Mouse (Mus musculus) MEL (cell line): ENCODE results near the gene Gm4756. TPM values are rescaled to one million over a fixed set of nuclear protein-coding genes. Genes with fewer than 3 reads are reported as not detected.
A peak's percentile ranks its signal among the peaks of the same experiment; 100 is the strongest.

Source experiments
- DNase-seq: peaks from one replicate; pipeline ENCODE4 v3.0.0; 2011; ENCODE audit warnings: low read depth, low spot score
- H3K27ac ChIP-seq: 2 replicates; pipeline ENCODE4 v1.5.1; 2012; ENCODE audit warnings: low read depth, mild to moderate bottlenecking, control low read depth, low read length, moderate library complexity; ENCODE audit not compliant: control insufficient read depth
- H3K27me3 ChIP-seq, 2 experiments: fragments of 150-350 bp in 1 of 2; sonication (generic) in 1 of 2; 2 replicates each; pipeline ENCODE4 v1.6.1; 2012; ENCODE audit warnings: low read length in 2 of 2, mild to moderate bottlenecking in 2 of 2, improper control_type of control experiment in 1 of 2, moderate library complexity in 1 of 2; ENCODE audit not compliant: insufficient read depth in 2 of 2, control insufficient read depth in 1 of 2
- H3K36me3 ChIP-seq, 2 experiments: 2 replicates each; pipeline ENCODE4 v1.6.1; 2012 to 2014; ENCODE audit warnings: low read length in 2 of 2, improper control_type of control experiment in 1 of 2, inconsistent platforms in 1 of 2, mild to moderate bottlenecking in 1 of 2; ENCODE audit not compliant: insufficient read depth in 2 of 2, control insufficient read depth in 1 of 2
- H3K4me1 ChIP-seq, 2 experiments: fragments of 150-350 bp in 1 of 2; sonication (generic) in 1 of 2; 2 replicates each; pipeline ENCODE4 v1.6.1; 2012; ENCODE audit warnings: low read length in 2 of 2, improper control_type of control experiment in 1 of 2, mild to moderate bottlenecking in 1 of 2; ENCODE audit not compliant: insufficient read depth in 2 of 2, control insufficient read depth in 1 of 2
- H3K4me3 ChIP-seq, 2 experiments: fragments of 150-350 bp in 1 of 2; sonication (generic) in 1 of 2; 2 replicates each; pipeline ENCODE4 v1.5.1; 2012; ENCODE audit warnings: low read depth in 2 of 2, low read length in 2 of 2, mild to moderate bottlenecking in 2 of 2, moderate library complexity in 2 of 2, control low read depth in 1 of 2, improper control_type of control experiment in 1 of 2; ENCODE audit not compliant: control insufficient read depth in 1 of 2, insufficient read depth in 1 of 2
- H3K79me2 ChIP-seq: 2 replicates; pipeline ENCODE4 v1.6.1; 2012; ENCODE audit warnings: mild to moderate bottlenecking, low read length, moderate library complexity; ENCODE audit not compliant: control insufficient read depth, poor library complexity, insufficient read depth
- H3K9ac ChIP-seq: 2 replicates; pipeline ENCODE4 v1.6.1; 2012; ENCODE audit warnings: low read depth, mild to moderate bottlenecking, control low read depth, low read length, moderate library complexity; ENCODE audit not compliant: control insufficient read depth, poor library complexity, severe bottlenecking
- H3K9me3 ChIP-seq: fragments of 150-350 bp; sonication (generic); replicated peaks from 2 replicates; pipeline ENCODE4 v1.6.1; 2012; ENCODE audit warnings: mild to moderate bottlenecking, low read length, improper control_type of control experiment, moderate library complexity; ENCODE audit not compliant: insufficient read depth
- BHLHE40 ChIP-seq: IDR thresholded peaks from 2 replicates; pipeline ENCODE4 v1.6.1; 2012; ENCODE audit warnings: low read depth, mild to moderate bottlenecking, inconsistent platforms, low read length, improper control_type of control experiment, borderline replicate concordance
- CHD1 ChIP-seq: IDR thresholded peaks from 2 replicates; pipeline ENCODE4 v1.6.1; 2012; ENCODE audit warnings: low read depth, mild to moderate bottlenecking, inconsistent platforms, low read length, improper control_type of control experiment
- E2F4 ChIP-seq: IDR thresholded peaks from 2 replicates; pipeline ENCODE4 v1.6.1; 2011; ENCODE audit warnings: low read depth, low read length, improper control_type of control experiment, borderline replicate concordance
- ELF1 ChIP-seq: IDR thresholded peaks from 2 replicates; pipeline ENCODE4 v1.6.1; 2014; ENCODE audit warnings: low read depth, mild to moderate bottlenecking, inconsistent platforms, low read length, improper control_type of control experiment, moderate library complexity
- EP300 ChIP-seq, 2 experiments: IDR thresholded peaks; 2 replicates each; pipeline ENCODE4 v1.6.1; 2011; ENCODE audit warnings: improper control_type of control experiment in 2 of 2, low read length in 2 of 2, low read depth in 1 of 2, mild to moderate bottlenecking in 1 of 2
- ETS1 ChIP-seq: IDR thresholded peaks from 2 replicates; pipeline ENCODE4 v1.6.1; 2012; ENCODE audit warnings: low read depth, mild to moderate bottlenecking, inconsistent platforms, low read length, improper control_type of control experiment, moderate library complexity
- GATA1 ChIP-seq: IDR thresholded peaks from 2 replicates; pipeline ENCODE4 v1.6.1; 2011; ENCODE audit warnings: low read depth, low read length, improper control_type of control experiment
- HCFC1 ChIP-seq: IDR thresholded peaks from 2 replicates; pipeline ENCODE4 v1.6.1; 2012; ENCODE audit warnings: low read depth, mild to moderate bottlenecking, inconsistent platforms, low read length, improper control_type of control experiment, moderate library complexity
- MAFK ChIP-seq: IDR thresholded peaks from 2 replicates; pipeline ENCODE4 v1.6.1; 2011; ENCODE audit warnings: low read depth, mild to moderate bottlenecking, low read length, improper control_type of control experiment, borderline replicate concordance
- MAX ChIP-seq: IDR thresholded peaks from 2 replicates; pipeline ENCODE4 v1.6.1; 2011; ENCODE audit warnings: low read length, improper control_type of control experiment
- MAZ ChIP-seq: IDR thresholded peaks from 2 replicates; pipeline ENCODE4 v1.6.1; 2012; ENCODE audit warnings: low read depth, mild to moderate bottlenecking, inconsistent platforms, low read length, improper control_type of control experiment
- MEF2A ChIP-seq: IDR thresholded peaks from 2 replicates; pipeline ENCODE4 v1.6.1; 2014; ENCODE audit warnings: low read depth, mild to moderate bottlenecking, inconsistent platforms, low read length, improper control_type of control experiment; ENCODE audit not compliant: poor library complexity, insufficient replicate concordance, severe bottlenecking; ENCODE audit errors: extremely low read depth
- MYB ChIP-seq: IDR thresholded peaks from 2 replicates; pipeline ENCODE4 v1.6.1; 2011; ENCODE audit warnings: mild to moderate bottlenecking, low read depth, low read length, improper control_type of control experiment
- MYC ChIP-seq: IDR thresholded peaks from 2 replicates; pipeline ENCODE4 v1.6.1; 2011; ENCODE audit warnings: low read depth, mild to moderate bottlenecking, low read length, improper control_type of control experiment, moderate library complexity
- NELFE ChIP-seq: IDR thresholded peaks from 2 replicates; pipeline ENCODE4 v1.6.1; 2011; ENCODE audit warnings: low read depth, low read length, improper control_type of control experiment
- NRF1 ChIP-seq: IDR thresholded peaks from 2 replicates; pipeline ENCODE4 v1.6.1; 2014; ENCODE audit warnings: low read depth, mild to moderate bottlenecking, inconsistent platforms, low read length, improper control_type of control experiment, moderate library complexity; ENCODE audit not compliant: poor library complexity, insufficient read depth, severe bottlenecking
- POLR2AphosphoS2 ChIP-seq: IDR thresholded peaks from 2 replicates; pipeline ENCODE4 v1.6.1; 2011; ENCODE audit warnings: low read length, improper control_type of control experiment
- POLR2AphosphoS5 ChIP-seq: IDR thresholded peaks from 2 replicates; pipeline ENCODE4 v1.6.1; 2012; ENCODE audit warnings: low read depth, borderline replicate concordance, mild to moderate bottlenecking, inconsistent platforms, low read length, moderate library complexity, mixed read lengths
- RAD21 ChIP-seq: IDR thresholded peaks from 2 replicates; pipeline ENCODE4 v1.6.1; 2011; ENCODE audit warnings: mild to moderate bottlenecking, low read depth, low read length, improper control_type of control experiment
- RCOR1 ChIP-seq: IDR thresholded peaks from 2 replicates; pipeline ENCODE4 v1.6.1; 2012; ENCODE audit warnings: low read depth, mild to moderate bottlenecking, inconsistent platforms, low read length, improper control_type of control experiment
- SIN3A ChIP-seq: IDR thresholded peaks from 2 replicates; pipeline ENCODE4 v1.6.1; 2012; ENCODE audit warnings: low read length, improper control_type of control experiment, inconsistent platforms
- SMC3 ChIP-seq: IDR thresholded peaks from 2 replicates; pipeline ENCODE4 v1.6.1; 2011; ENCODE audit warnings: low read depth, low read length, improper control_type of control experiment
- TAL1 ChIP-seq: IDR thresholded peaks from 2 replicates; pipeline ENCODE4 v1.6.1; 2012; ENCODE audit warnings: mild to moderate bottlenecking, inconsistent platforms, low read length, moderate library complexity, mixed read lengths
- TBP ChIP-seq: IDR thresholded peaks from 2 replicates; pipeline ENCODE4 v1.8.0; 2011; ENCODE audit warnings: low read depth, low read length, improper control_type of control experiment
- UBTF ChIP-seq: IDR thresholded peaks from 2 replicates; pipeline ENCODE4 v1.6.1; 2012; ENCODE audit warnings: low read depth, mild to moderate bottlenecking, inconsistent platforms, low read length, improper control_type of control experiment, moderate library complexity, borderline replicate concordance; ENCODE audit not compliant: insufficient read depth
- USF1 ChIP-seq: IDR thresholded peaks from 2 replicates; pipeline ENCODE4 v1.6.1; 2014; ENCODE audit warnings: low read depth, mild to moderate bottlenecking, inconsistent platforms, low read length, improper control_type of control experiment, moderate library complexity
- USF2 ChIP-seq, 2 experiments: IDR thresholded peaks; 2 replicates each; pipeline ENCODE4 v1.6.1; 2011 to 2012; ENCODE audit warnings: improper control_type of control experiment in 2 of 2, low read length in 2 of 2, borderline replicate concordance in 1 of 2, inconsistent platforms in 1 of 2, low read depth in 1 of 2, mild to moderate bottlenecking in 1 of 2; ENCODE audit not compliant: insufficient read depth in 1 of 2
- ZKSCAN1 ChIP-seq: IDR thresholded peaks from 2 replicates; pipeline ENCODE4 v1.6.1; 2012; ENCODE audit warnings: low read depth, mild to moderate bottlenecking, inconsistent platforms, low read length, improper control_type of control experiment, moderate library complexity
- ZMIZ1 ChIP-seq: IDR thresholded peaks from 2 replicates; pipeline ENCODE4 v1.6.1; 2012; ENCODE audit warnings: low read depth, mild to moderate bottlenecking, inconsistent platforms, low read length, improper control_type of control experiment, moderate library complexity
- ZNF384 ChIP-seq: IDR thresholded peaks from 2 replicates; pipeline ENCODE4 v1.6.1; 2012; ENCODE audit warnings: low read depth, mild to moderate bottlenecking, inconsistent platforms, low read length, improper control_type of control experiment
- polyA plus RNA-seq, 2 experiments: library from polyadenylated mRNA; stranded (reverse) in 1 of 2; unstranded in 1 of 2; fragments of >175 nt in 1 of 2; fragments of >200 nt in 1 of 2; gene quantifications; 2 replicates each; pipeline versions ENCODE4 v1.2.1 to v1.2.4; 2012; ENCODE audit warnings: low replicate concordance in 2 of 2, low read depth in 1 of 2; ENCODE audit not compliant: insufficient read length in 2 of 2, insufficient read depth in 1 of 2, missing spikeins in 1 of 2
- total RNA-seq: library from RNA; depleted of rRNA; stranded (reverse); fragments of 300-350 nt; gene quantifications from 2 replicates; pipeline ENCODE4 v1.2.3, GENCODE M21; 2012

Gene Gm4756
- total and polyA plus RNA-seq, 3 experiments: not detected

DNA sequence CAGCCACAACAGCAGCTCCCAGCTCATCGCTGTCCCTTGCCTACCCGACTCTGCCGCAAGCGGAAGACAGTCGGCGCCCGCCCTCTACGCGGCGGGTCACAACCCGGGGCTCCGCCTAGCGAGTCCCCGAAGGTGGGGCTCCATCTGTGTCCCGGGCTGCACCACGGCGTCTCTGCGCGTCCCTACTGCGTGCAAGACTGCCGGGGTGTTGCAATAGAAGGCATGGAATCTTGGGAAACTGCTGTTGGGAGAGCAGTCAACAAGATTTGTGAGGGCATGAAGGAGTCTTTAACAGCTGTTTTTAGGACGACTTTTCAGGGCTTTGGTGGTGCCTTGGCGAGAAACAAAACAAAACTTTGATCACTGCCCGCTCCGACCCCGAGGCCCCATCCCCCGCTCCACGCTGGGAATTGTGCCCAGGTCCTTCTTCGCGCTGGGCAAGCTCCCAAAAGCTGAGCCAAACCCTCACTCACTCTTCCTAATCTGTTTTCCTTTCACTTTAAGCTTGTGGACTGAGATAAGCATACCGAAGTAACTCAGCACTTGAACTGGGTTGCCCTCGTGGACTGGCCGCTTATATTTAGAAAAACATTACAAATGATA is 15.4 kb upstream of the Gm4756 start, which contains the start of gene Dhrs7 (continued):
- TF ChIP-seq GATA1 (peak; percentile 75), TAL1 (no peak), ZNF384 (no peak), SMC3 (no peak), ETS1 (peak; percentile 85), HCFC1 (peak; percentile 72; the same call in 1 of the 2 replicates), ZKSCAN1 (peak; percentile 91), EP300 (IDR thresholded peaks at IDR 0.05; ENCODE audit: low read depth in 1 of 2, low read length in 2 of 2) (peak; percentile 33 to 50; a peak in 3 of 4 replicates), USF2 (IDR thresholded peaks at IDR 0.05; ENCODE audit: borderline replicate concordance in 1 of 2, insufficient read depth in 1 of 2, low read depth in 1 of 2, low read length in 2 of 2) (no peak), SIN3A (peak; percentile 80), ZMIZ1 (no peak), MYC (0 out of 2 replicates have a peak, but pooled peaks have one; percentile 49), POLR2AphosphoS2 (peak; percentile 44; the same call in 1 of the 2 replicates), TBP (peak; percentile 61), NRF1 (peak; percentile 24; the same call in 1 of the 2 replicates), E2F4 (0 out of 2 replicates have a peak, but pooled peaks have one; percentile 54), ELF1 (peak; percentile 69), BHLHE40 (no peak), POLR2AphosphoS5 (no peak)

DNA sequence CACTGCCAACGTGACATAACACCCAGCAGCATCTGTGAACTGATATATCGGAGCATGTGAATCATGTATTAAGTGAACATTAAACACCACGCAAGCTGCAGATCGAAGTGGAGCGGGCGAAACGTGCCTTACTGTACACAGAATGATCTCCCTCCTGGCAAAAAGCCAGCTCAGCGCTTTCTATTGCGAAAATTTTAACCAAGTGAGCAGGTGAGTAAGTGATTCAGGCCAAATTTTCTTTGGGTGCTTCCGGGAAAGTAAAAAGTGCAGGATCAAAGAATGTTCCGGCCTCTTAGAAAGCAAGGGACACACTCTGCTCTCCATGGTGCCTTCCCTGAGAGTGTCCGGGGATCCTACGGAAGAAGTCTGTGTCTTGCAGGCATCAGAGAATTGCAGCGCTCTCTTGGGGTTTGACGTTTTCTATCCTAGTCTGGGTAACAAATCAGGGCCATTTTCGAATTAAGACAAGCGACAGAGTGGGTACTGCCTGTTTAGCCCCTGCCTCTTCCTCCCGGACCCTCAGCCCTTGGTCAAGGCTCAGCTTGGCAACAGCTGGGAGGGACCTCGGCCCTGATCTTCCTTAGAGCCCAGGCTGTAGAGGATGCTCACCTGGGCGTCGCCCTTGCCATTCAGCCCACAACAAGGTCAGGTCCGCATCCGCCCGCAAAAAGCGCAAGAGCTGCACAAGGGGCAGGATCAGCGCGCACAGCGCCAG is 14.7 kb upstream of the Gm4756 start:
- peak; percentile 62 for DNase-seq

More for the DNA sequence above, 14.7 kb upstream of the Gm4756 start:
- peaks cover 4 to 6% of the 10 kb centered on the region in 2 experiments; a peak in 1 of 4 replicates for H3K4me1 ChIP-seq
- no peaks in the 10 kb centered on the region for H3K79me2 ChIP-seq
- H3K9ac ChIP-seq: peak overlapping the region; percentile 42
- H3K27ac ChIP-seq: no peak overlapping the region
- H3K27me3 ChIP-seq: no peaks in the 10 kb centered on the region
- TF ChIP-seq BHLHE40: 0 out of 2 replicates have a peak, but pooled peaks have one; percentile 16
- no peak for TF ChIP-seq MAZ
- peak in 1 of 2 experiments; percentile 22; a peak in 1 of 4 replicates for TF ChIP-seq EP300 (IDR thresholded peaks at IDR 0.05; ENCODE audit: low read depth in 1 of 2, low read length in 2 of 2)
- no peak for TF ChIP-seq HCFC1
- no peak for TF ChIP-seq NRF1
- no peak for TF ChIP-seq RAD21
- TF ChIP-seq ZMIZ1: no peak
- no peak for TF ChIP-seq NELFE
- TF ChIP-seq MAFK: no peak
- no peak for TF ChIP-seq ZKSCAN1
- TF ChIP-seq RCOR1: no peak
- TF ChIP-seq MEF2A: no peak
- TF ChIP-seq TAL1: no peak
- TF ChIP-seq MAX: peak; percentile 52; the same call in 1 of the 2 replicates
- TF ChIP-seq MYB: no peak
- no peak for TF ChIP-seq UBTF
- TF ChIP-seq E2F4: no peak
- TF ChIP-seq TBP: no peak
- TF ChIP-seq SMC3: no peak
- no peak for TF ChIP-seq USF1
- no peak for TF ChIP-seq CHD1
- no peak for TF ChIP-seq MYC
- H3K4me3 ChIP-seq: peak overlapping the region; percentile 65
- H3K36me3 ChIP-seq: no peaks in the 10 kb centered on the region
- H3K9me3 ChIP-seq: no peaks in the 10 kb centered on the region
